Mouse (Mus musculus) mesoderm, embryonic 11.5 days (tissue): ENCODE data around the gene Xpo6.

ENCODE experiments used
- DNase-seq: peaks from one replicate; pipeline ENCODE4 v3.0.0-alpha.2; 2012; ENCODE audit warnings: low read depth, low spot score

Xpo6 gene

DNA sequence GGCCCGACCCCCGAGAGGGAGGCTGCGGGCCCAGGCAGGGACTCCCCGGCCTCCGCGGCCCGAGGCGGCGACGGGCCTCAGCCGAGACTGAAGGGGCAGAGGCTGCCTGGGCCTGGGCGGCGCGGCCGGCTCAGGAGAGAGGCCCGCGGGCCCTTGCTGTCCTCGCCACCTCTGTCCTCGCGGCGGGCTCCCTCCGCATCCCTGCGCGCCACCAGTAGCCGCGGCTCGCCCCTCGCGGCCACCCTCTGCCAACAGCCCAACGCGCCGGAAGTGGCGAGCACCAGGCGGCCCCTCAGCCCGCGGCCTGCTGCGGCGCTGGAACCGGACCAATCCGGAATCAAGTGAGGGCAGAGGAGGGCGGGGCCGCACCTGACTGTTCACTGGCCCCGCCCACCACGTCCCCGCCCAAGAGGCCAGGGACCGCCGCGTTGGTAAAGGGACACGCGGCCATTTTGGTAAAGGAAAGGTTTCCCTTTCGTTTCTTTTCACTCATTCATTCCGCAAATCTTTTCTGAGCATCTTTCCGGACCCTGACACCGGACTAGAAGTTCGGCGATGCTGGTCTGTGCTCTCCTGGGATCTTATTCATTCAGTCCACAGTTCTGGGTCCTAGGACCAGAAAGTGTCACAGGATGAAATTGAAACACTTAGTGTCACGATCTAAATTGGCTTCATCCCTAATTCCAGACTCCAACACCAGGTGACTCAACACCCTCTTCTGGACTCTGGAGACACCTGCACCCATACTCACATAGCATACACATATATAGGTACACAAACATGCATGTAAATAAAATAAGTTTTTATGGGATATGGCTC lies at the start of gene Xpo6:
Gene Xpo6 (minus strand): TSS at position 324 of the 819 bp plus-strand sequence.
- peak; percentile 97 for DNase-seq

DNA sequence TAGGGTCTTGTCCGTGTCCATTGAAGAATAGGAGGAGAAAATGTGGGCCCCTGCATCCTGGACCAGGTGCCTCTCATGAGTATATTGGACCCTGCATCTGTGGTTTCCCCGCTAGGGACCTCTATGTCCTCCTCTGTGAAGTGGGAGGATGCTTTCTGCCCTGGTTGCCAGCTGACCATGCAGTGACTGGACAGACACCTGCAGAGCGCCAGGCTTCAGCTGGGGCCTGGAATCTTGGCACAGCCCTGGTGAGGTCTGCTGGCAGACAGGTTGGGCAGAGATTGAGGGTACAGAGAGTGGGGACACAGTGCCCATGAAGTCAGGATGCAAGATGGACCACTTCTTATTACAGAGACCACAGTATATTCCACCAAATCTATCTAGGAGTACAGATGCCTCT lies 49.7 kb upstream of the Xpo6 start:
- DNase-seq: no peak

DNA sequence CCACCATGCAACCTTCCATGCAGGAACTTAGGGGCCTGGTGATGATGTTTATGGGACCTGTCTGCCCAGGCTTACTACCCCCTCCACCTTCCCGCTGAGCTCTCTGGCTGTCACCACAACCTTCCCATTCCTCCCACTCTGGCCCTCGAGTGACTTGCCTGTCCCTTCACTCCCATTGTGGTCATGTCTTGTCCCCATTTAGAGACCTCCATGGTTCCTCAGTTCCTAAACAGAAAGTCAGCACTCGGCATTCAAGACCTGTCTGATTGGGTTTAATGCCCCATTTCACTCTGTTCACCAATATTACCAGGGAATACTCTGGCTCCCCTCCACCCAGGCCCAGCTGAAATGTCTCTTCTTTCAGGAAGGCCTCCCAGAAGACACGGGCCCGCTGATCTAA lies 48.8 kb upstream of the Xpo6 start:
- DNase-seq: no peak

DNA sequence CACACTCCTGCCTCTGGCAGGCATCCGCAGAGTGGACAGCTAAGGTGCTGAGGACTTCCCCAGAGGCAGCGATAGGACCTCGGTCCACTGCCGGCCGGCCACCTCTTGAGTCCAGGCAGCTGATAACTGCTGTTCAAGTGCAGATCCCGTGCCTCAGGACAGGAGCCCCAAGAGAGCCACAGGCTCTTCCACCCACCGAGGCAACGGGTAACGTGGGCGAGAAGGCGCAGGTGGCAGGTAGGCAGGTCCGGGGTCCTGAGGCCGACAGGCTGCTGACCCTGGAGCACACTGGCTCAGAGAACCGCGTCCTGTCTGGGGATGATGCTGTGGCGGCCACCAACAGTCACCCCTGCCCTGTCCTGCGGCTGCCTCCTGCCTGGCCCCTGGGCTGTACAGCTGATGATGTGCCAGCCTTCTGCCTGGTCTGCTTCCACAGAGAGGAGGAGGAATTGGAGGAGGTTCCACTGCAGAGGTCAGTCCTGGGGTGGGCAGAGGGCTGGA lies 48.4 kb upstream of the Xpo6 start:
- DNase-seq: no peak

DNA sequence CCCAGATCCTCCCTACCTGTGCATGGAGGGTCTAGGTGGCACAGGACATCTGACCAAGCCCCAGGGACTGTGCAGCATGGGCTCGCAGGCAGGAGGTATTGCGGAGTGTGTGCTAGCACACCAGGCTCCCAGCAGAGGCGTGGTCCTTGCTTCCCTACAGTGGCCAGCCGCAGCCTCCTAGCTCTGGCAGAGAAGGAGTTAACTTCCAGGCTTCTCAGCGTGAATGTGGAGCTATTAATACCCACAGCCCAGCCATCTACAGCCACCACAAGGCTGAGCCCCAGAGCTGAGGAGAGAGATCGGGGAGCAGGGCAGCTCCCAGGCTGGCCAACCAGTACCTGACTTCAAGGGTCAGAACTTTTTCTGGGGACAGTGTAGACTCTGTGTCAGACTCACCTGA lies 47.8 kb upstream of the Xpo6 start:
- no peak for DNase-seq

DNA sequence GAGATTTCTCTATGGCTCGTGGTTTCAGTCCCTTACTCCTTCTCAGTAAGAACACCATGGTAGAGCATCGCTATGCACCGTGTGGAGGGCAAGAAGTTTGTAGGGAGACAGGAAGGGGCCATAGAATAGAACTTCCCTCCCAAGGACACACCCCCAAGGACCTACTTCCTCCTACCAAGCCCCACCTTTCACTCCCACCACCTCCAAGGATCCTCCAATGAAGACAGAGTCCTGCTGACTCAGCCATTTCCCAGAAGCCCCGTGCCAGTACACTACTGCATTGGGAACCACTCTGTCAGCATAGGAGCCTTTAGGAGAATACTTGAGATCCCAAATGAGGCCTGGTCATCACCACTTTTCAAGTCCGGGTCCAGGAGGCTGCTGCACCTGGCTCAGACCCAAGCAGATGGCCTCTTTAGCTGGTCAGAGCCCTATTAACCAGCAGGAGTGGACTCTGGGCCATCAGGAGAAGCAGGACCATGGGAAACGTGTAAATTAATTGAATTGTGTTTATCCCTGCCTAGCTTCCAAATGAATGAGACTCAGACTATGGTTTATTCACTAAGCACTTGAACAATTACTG lies 44.0 kb upstream of the Xpo6 start:
- no peak for DNase-seq

DNA sequence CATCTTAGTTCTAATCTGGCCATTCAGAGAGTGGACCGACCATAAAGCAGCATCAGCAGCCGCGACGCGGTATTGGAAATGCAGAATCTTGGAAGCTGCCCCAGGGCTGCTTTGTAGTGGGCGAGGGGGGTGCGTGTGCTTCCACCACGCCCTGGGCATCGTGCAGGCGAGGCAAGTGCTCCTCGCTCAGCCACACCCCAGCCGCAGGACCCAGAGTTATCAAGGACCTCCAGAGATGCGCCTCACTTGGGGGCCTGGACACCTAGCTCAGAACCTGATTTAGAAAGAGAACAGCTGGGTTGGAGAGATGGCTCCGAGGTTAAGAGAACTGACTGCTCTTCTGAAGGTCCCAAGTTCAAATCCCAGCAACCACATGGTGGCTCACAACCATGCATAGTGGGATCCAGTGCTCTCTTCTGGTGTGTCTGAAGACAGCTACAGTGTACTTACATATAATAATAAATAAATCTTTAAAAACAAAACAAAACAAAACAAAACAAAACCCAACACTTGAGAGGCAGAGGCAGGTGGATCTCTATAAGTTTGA lies 40.6 kb upstream of the Xpo6 start:
- DNase-seq: no peak

DNA sequence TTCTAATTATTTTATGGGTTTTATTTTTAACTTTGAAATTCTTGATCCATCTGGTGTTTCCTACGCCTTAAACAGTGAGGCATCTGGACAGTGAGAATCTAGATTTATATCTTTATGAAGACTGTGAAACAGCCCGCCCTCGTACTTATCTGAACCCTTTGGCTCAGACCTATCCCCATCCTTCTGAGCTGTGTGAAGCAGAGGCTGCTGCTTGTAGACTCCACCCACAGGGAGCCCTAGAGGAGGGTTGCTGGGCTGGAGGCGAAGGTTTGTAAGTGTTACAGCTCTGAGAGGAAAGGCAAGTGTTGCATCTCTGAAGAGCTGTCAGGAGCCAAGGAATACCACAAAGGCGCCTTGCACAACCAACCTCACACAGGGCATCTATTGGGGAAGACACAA lies 36.5 kb upstream of the Xpo6 start:
- DNase-seq: no peak

DNA sequence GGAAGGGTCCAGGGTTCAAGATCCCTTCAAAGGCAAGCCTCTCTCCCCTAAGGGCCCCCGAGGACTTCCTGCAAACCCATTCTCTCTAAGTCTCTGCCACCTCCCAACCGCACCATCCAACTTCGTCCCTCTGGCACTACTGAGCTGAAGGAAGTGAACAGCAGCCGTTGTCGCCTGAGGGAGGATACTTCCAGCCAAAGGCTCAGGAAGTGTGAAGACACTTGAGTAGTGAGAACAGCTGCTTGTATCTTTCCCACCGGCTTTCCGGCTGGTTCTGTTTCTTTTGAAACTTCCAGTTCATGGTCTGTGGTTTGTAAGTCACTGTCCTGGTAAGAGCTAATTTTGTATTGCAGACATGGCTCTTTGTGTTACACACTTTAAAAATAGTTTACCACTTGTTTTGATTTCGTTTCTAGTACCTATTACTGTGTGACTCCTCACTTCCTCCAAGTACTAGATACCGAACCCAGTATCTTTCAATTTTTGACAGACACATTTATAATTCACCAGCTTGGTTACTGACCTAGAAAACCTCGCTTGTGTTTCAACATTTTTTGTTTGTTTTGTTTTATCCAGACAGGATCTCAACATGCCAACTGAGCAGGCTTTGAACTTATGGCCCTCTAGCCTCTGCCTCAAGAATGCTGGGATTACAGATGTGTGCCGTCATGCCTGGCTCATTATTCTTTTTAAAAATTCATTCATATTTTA lies 35.9 kb upstream of the Xpo6 start:
- DNase-seq: no peak

DNA sequence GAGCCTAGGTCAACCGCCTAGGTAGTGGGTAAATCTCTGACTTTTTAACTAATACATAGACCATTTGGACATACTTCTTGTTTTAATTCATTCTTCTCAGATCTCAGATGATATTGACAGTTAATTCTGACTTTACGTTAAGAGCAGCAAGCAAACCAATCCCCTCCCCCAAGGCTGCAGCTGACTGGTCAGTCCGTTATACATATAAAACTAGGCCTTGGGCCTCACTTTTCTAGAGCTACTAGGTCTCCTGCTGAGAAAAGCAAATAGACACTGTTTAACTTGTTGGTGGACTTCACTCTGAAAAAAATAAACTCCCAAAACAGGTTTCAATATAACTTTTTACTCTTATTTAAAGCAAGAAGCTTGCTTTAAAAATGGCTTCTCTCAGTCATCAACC lies 34.3 kb upstream of the Xpo6 start:
- no peak for DNase-seq

DNA sequence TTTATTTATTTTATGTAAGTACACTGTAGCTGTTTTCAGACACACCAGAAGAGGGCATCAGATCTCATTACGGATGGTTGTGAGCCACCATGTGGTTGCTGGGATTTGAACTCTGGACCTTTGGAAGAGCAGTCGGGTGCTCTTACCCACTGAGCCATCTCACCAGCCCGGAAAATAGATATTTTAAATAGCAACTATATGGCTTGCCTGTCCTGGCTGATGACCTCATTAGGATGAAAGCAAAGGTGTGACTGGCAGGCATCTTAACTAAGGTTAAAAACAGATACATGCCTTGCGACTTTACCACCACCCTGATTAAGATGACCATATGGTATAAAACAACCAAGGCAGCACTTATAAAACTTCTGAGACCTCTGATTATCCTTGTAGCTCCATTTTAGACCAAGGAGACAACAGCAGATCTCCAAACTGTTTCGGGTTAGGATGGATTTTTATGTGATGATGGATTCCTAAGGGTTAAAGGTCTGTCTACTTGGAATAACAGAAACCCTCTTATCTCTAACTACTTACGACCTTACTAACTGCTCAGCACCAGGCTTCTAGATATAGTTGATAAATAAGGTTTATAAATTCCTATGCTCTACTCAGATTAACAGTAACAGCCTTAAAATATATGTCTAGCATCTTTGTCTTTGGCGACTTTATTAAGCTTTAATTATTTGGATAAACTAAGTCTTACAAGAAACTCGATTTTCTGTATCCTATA lies 32.2 kb upstream of the Xpo6 start:
- DNase-seq: no peak

DNA sequence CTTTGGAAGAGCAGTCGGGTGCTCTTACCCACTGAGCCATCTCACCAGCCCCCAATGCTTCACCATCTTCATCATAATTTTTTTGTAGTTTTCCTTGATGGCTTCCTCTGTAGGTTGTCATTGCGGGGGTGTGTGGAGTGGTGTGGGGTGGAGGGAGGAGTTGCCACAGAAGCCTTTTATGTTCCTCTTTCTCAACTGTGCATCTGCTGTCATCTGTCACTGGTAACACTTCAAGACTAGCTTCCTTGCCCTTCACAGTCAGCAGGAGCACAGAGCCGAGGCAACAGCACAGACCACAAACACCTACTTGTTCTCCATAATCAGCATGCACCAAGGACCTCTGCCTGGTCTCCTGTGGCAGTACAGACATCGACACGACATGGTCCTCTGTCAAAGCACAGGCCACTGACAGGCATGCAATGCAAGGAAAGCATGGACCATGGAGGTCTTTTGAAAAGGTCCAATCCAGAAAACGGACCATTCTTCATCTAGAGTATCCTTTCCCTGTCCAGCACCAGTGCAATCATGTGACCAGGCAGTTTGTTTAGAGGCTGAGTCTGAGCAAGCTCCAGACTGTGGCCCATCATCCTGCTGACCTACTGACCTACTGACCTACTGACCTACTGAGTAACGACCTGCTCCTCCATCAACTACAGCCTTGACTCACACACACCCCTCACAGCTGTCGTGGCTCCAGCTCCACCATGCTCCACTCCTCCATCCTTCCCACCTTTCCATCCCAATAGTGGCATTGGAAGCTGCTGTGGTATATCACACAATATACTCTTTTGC lies 30.3 kb upstream of the Xpo6 start:
- no peak for DNase-seq

DNA sequence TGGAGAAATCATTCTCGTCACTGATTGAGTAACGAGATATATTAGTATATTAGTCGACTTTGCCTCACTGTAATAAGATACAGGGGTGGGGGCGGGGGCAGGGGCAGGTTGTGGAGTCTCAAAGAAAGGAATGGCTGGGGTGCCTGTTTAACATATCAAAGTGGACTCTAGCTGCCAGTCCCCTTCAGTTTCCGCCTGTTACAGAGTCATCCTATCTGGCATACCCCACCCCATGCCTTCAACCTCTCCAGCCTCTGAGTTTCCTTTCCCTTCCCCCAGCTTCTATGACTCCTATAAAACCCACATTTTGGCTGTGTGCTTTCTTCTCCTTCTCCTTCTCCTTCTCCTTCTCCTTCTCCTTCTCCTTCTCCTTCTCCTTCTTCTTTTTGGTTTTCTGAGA lies 25.8 kb upstream of the Xpo6 start:
- DNase-seq: no peak

DNA sequence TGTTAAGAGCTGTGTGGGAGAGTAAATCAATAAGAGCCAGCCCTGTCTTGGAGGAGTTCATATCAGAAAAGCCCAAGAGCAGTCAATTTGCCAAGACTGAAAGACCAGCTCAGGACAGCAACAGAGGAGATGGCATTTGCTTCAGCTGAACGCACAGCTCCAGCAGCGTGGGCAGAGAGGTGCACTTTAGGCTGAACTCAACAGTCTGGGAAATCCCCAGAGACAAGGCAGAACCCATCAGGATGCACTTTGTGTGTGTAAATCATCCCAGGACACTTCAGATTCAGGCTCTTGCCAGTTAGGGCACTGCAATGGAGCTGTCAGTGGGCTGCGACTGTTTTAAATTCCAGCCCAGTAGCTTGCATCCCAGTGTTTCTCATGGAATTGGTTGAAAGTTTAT lies 22.5 kb upstream of the Xpo6 start:
- peak; percentile 54 for DNase-seq

DNA sequence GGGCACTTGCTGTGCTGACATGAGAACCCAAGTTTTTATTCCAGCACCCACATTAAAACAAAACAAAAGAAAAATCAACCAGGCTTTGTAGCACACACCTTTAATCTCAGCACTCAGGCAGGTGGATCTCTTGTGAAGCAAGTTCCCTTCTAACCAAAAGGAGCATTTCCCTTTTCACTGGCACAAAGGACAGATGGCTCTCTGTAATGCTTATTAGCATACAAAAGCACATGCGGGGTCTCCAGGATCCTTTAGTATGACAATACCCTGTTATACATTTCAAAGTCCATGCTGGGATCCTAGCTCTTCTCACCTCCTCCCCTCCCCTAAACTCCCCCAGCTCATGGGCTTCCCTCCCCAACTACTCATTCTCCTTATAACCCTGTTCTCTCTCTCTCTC lies 20.3 kb upstream of the Xpo6 start:
- no peak for DNase-seq

DNA sequence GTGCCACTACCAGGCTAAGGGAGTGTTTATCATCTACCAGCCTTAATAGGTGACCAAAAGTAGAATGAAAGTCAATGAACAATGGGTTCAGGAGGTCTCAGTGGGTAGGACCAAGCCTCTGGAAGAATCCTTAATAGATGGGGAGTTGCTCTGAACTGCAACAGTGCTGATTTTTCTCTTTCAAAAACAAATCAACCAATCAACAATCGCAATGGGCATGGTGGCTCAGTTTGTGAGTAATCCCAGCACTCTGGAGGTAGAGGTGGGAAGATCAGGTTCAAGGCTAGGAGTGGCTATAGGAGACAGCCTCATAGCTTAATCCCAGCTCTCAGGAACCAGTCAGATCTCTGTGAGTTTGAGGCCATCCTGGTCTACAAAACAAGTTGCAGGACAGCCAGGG lies 18.0 kb upstream of the Xpo6 start:
- no peak for DNase-seq

DNA sequence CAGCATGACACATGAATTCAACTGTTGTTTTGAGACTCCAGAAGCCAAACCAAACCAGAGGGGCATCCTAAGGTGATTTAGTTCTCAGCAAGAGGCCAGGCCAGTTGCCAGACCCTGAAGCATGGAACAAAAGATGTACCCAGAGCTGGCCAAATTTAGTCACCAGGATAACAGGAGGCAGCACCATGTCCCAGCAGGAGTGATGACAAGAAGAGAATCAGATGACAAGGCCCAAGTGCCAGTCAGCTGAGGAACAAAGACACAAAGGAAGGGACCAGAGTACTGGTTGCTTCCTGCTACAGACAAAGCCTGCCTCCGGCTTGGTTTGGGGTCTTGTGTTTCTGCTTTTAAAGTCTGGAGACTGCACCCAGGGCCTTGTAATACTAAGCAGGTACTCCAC lies 16.6 kb upstream of the Xpo6 start:
- DNase-seq: no peak

DNA sequence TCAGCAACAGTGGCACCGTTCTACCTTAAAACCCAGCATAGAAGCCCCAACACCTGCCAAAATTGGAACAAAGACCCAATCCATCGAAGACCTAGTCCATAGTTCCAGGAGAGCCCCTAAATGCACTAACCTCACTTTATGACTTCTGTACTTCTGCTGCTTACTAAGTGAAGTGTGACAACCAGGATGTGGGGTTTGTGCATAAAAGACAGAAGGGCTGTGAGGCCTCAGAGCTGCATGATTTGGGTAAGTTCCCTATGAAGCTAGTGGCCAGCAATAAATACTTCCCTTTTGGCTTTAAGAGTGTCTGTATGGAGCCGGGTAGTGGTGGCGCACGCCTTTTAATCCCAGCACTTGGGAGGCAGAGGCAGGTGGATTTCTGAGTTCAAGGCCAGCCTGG lies 10.6 kb upstream of the Xpo6 start:
- DNase-seq: no peak

DNA sequence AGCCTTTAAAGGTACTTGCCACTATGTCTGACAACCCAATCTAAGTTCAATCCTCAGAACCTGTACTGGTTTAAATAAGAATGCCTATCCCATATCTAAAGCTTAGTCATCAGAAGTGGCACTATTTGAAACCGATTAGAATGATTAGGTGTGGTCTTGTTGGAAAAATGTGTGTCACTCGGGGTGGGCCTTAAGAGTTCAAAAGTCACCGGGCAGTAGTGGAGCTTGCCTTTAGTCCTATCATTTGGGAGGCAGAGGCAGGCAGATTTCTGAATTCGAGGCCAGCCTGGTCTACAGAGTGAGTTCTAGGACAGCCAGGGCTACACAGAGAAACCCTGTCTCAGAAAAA lies 670 bp upstream of the Xpo6 start:
- DNase-seq: no peak

DNA sequence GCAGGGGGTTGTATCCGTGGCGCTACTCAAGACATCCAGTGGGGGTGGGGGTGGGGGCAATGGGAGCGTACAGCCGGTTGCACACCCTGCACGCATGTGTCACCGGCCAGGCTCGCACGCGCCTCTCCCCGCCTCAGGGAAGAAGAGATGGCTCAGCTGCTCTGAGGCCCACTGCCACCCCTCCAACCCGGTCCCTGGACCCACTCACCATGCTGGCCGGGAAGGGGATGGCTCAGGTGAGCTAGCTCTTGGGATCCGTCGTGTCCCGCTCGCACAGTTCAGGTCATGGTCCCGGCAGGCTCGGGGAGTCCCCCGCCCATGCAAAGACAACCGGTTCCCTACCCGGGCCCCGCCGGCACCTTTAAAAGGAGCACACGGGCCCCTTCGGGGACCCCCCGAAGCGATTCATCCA lies 604 bp downstream of the Xpo6 start:
- peak; percentile 61 for DNase-seq

DNA sequence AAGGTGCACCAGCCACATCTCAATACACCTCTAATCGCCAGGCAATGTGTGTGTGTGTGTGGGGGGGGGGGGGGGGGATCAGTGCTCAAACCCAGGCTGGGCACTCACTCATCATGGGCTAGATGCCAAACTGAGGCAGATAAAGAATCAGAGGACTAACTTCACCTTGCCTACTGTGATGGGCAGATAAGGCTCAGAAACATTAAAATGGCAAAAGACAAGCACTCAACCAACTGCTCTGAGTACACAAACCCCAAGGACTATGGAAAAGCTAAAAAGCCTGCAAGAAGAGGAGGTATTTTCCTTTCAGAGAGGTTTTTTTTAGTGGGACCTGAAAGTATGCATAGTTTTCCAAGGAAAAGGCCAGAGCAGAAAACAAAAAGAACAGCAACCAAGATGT lies 1.4 kb downstream of the Xpo6 start:
- no peak for DNase-seq
